Mouse (Mus musculus) frontal cortex, adult (tissue): ENCODE results near the gene Heyl.
"Not testable (repeated sequence)": the region's sequence is repeated elsewhere in the genome, so short reads cannot be mapped to it uniquely, and the experiment has no call there.

Source experiments
- ATAC-seq: cut with Nextera tagmentation; 2 replicates; pipeline ENCODE4 v1.9.2; 2017; ENCODE audit warnings: mild to moderate bottlenecking, moderate library complexity, mixed read lengths; ENCODE audit not compliant: low TSS enrichment

Heyl gene

DNA sequence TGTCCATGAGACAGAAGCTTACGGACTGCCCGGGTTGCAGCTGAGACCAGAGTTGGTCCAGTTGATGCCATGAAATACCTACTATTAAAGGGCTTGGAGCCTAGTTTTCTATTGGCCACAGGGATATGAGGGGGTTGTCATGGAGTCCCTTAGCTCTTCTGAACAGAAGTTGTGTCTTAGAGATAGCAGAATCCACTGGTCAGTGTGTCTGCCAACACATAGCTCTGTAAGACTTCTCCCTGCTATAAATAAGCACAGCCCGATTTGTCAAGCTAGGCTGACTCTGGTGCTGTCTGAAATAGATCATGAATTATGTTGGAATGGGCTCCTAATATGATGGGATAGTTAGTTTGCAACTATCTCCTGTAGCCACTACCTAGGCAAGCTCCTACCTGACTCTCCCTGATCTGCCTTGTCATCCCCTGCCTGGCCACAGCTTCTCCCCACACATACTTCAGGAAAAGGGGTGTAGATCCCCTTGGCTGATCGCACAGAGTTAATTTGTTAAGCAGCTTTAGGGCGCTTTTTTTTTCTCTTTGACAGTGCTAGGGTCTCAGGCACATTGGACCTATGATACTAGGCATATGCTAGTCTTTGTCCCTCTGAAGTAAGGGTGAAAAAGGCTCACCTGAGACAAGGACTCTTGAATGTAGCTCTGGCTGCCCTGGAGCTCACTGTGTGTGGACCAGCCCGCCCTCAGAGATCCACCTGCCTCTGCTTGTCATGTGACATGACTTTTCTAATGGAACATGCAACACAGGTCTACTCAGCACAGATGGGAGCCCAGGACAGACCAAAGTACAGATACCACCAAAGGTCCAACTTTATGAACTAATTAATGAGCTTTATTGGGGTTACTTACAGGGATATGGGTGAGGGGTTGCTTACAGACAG lies 51.6 kb downstream of the Heyl start:
- ATAC-seq, result no peak

DNA sequence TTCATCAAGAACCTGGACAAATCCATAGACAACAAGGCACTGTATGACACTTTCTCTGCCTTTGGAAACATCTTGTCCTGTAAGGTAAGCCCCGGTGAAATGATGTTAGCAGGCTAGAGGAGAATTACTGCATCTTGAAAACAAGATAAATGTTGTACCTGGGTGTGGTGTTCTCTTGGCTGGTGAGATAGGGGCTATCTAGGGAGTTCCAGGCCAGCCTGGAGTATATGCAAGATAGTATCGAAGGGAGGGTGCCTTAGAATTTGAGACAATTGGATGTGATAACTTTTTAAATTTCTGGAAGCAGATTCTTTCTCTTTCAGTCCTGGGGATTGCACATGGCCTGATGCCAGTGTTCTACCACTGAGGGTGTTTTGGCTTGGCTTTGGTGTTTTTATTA lies 53.4 kb downstream of the Heyl start:
- no peak for ATAC-seq

DNA sequence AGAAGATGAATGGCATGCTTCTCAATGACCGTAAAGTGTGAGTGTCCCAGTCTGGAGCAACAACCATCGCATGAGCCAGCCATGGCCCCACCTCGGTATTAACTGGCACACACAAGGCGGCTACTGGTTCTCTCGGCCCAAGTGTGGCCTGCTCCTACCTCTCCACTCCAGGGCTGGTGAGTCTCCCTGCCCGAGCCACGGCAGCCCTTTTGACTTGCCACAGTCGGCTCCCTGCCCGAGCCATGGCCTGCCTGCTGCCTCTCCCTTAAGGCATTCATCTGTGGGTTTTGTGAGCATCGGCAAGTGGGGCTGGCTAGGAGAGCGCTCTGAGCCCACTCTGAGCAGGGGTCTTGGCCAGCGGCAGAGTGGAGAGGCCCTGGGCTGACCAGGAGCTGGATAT lies 55.7 kb downstream of the Heyl start:
- ATAC-seq, result no peak

DNA sequence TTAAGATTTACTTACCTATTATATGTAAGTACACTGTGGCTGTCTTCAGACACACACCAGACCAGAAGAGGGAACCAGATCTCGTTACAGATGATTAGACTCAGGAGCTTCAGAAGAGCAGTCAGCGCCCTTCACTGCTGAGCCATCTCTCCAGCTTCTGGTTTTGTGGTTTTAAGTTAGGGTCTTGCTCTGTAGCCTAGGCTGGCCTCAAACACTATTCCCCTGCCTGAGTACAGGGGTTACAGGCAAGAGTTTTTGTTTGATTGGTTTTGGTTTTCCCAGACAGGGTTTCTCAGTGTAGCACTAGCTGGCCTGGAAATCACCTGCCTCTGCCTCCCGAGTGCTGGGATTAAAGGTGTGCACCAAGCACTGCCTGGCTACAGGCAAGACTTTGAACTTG lies 59.0 kb downstream of the Heyl start:
- no peak for ATAC-seq

DNA sequence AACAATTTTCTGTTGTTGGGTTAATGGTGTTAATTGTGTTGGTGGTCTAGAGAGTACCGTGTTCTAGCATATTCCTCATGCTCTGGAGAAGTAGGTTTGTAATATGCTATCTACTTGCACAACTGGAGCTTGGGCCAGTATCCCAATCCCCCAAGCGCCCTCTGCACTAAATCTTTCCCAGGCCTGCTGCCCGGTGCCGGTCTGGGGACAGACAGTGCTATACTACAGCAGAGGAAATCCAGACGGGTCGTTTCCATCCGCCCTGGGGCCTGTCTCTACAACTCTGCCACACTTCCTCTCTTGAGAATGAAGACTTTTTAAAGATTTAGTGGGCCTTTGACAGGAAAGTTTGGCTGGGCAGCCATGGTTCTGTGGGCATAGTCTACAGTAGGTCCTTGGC lies 59.6 kb downstream of the Heyl start:
- no peak for ATAC-seq

DNA sequence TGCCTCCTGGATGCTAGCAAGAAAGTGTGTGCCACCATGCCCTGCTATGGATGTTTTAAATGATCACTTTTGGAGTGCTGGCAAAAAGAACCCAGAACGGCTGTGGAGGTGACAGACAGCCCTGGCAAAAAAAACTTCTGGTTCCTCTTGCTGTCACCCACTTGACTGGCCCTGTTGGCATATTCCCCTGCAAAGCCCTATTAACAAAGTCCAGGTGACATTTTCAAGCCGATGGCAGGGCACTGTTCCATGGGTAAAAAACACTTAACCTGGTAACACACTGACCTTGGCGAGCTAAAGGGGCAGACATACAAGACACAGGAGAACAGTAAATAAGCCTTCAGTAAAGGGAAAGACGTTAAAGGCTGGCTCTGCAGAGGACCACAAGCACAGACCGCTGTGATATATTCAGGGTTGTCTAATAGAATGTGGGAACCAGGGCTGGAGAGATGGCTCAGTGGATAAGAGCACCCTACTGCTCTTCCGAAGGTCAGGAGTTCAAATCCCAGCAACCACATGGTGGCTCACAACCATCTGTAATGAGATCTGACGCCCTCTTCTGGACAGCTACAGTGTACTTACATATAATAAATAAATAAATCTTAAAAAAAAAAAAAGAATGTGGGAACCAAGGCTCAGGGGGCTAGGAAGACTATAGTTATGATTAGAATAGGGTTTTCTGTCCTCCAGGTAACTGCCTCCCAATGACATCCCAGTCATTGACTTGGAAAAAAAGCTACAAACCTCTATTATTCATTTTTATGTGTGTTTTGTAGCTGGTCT lies 60.5 kb downstream of the Heyl start:
- ATAC-seq, result no peak

DNA sequence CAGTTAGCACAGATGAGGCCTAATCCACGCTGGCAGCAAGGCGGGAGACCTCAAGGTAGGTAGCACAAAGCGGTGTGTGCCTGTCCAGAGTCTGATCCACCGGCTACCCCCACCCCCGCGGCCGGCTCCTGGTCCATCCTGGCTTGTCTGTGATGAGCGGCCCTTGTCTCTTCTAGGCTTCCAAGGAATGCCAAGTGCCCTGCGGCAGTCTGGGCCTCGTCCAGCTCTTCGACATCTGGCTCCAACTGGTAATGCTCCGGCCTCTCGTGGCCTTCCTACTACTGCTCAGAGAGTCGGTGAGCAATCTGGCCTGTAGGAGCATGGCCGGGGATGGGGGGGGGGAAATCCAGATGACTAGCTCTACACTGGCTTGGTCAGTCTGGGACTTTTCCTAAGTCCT lies 61.7 kb downstream of the Heyl start:
- ATAC-seq, result not testable (repeated sequence)

DNA sequence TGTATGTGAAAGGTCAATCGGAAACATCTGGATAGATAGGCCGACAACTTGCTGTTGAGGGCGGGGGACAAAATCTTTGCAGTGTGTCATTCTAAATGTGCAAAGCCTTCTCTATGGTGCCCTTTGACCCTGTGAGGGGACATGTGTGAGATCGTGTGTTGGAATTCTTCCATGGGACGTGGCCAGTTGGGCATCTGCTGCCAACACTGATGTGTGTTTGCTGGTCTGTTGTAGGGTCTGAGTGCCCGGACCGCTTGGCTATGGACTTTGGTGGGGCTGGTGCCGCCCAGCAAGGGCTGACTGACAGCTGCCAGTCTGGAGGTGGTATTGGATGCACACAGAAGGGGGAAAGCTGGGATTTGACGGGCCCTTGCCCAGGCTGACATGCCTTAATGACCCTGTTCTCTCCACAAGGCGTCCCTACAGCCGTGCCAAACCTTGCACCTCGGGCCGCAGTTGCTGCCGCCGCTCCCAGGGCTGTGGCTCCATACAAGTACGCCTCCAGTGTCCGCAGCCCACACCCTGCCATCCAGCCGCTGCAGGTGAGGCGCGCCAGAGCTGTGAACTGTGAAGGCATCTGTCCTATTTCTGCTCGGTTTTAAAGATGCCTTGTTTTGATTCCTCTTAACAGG lies 62.3 kb downstream of the Heyl start:
- ATAC-seq, result no peak

DNA sequence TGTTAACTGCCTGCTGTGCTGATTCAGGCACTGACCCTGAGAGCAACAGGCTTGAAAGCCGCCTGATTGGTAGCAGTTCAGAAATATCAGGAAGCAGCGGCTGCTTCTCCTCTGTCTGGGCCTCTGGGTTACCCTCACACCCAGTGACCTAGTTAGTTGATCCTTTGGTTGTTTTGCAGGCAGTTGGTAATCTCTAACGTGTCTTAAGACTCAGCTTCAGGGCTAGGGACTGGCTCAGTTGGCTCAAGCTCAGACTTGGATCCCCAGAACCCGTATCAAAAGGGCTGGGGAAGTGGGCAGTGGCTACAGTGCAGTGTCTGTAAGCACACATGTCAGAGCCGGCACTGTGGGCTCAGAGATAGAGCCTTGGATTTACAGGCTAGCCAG lies 62.8 kb downstream of the Heyl start:
- ATAC-seq, result no peak

DNA sequence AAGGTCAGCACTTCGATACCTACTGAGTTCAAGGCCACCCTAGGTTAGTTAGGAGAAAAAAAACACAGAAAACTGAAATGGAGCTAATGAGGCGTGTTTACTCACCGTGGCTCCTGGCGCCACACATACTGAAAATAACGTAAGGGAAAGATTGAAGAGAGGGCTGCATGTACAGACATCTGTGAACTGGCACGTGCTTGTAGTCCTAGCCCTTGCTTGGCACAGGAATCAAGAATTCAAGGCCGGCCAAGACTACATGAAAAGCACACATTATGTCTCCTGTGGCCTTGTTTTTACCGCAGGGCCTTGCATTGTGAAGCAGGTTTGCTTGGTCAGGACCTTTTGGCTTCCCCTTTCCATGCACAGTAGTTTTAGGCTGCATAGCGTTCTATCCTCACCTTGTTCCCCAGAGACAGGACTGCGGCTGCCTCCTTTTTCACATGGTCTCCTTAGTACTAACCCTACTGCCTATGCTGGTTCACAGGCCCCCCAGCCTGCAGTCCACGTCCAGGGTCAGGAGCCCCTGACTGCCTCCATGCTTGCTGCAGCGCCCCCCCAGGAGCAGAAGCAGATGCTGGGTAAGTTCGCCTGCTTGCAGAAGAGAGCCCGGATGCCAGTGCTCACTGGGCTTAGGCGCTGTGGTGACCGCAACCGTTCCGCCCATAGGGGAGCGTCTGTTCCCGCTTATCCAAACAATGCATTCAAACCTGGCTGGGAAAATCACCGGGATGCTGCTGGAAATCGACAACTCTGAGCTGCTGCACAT lies 64.0 kb downstream of the Heyl start:
- no peak for ATAC-seq

DNA sequence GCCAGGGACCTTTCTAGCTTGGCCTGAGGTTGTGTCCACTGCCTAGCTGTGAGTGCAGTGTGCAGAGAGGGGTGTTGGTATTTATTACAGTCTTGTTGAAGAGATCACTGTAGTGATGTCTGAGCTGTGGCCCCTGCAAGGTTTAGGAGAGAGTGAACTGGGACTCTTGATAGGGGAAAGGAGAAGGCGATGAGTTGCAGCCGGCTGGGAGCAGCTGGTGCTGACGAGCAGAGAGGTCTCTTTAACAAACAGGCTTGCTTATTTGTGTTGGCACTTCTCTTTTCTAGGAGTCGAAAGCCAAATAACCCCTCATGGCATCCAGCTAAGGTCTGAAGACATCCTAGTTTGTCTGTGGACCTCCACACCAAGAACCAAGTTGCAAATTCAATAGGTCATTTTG lies 64.9 kb downstream of the Heyl start:
- no peak for ATAC-seq

DNA sequence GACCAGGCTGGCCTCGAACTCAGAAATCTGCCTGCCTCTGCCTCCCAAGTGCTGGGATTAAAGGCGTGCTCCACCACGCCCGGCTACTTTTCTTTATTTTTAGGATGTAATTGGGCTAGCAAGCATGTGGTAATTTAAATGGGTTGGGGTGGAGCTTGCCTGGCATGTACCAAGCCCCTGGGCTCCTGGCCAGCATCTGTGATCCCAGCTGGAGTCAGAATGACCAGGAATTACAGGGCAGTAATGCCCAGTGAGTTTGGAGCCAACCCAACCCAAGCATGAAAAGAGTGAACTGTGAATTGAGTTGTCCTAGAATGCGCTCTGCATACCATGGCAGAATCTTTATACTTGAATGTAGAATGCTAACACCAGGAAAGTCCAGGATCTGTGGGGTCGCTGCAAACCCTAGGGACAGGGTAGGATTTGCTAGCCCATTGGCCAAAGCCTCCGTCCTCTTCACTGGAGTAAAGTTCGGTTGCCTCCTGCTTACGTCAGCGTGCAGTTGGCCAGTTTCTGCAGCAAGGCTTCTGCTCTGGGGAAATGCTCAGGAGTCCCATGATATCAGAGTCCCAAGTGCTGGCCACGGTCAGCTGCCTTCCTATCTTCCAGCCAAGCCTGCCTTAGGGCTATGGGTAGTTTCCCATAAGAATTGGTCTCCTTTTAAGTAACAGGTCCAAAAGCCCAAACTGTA lies 65.8 kb downstream of the Heyl start:
- ATAC-seq, result no peak
